Mouse (Mus musculus): ENCODE measurements at regions not wholly inside any gene's neighbourhood (a gene's known extent, or its start where the extent isn't known, plus 50 kb on each side); places are given as distances from the start of the nearest gene placed in this dataset.

DNA sequence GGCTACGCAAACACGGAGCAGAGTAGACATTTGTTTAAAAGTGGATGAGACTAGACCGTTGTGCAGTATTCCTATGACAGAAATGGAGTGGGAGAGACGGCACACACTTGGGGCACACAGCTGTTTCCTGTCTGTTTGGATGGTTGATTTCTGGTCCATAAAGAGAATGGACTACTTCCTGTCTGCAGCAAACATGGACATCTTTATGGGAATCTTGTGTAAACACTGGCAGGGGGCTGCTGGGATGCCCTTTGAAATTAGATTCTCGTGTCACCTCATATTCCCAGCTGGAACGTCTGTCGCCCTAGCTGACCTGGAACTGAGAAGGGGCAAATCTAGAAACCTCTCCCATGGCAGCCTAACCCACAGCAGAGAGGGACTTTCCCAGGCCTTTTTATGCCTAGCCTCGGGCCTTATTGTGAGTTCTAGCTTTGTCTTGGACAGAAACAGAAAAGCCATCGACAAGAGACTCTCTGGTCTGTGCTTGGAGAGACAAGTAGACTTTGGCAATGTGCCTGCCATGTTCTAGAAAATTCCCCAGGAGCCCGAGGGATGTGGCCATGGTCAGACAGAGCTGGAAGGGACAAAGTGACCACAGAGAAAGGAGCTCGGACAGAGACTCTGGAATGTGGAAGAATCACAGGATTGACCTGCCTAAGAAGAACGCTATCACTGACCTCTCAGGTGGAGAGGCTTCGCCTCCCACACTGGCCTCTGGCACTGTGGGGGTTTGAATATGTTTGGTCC is 107.5 kb downstream of the Mis18a start:
- Histone ChIP-seq H3K4me2 (ENCODE audit: low read depth) (no peak overlapping the region), H3K27me3 (ENCODE audit: control insufficient read depth, insufficient read depth, insufficient read length) (peaks cover 7% of the 10 kb centered on the region), H3K4me3 (no peak overlapping the region), H3ac (ENCODE audit: control insufficient read depth, insufficient read length) (no peak overlapping the region), H3K79me2 (ENCODE audit: control insufficient read depth, insufficient read depth) (no peaks in the 10 kb centered on the region), H3K36me3 (ENCODE audit: control insufficient read depth, insufficient read depth) (no peaks in the 10 kb centered on the region)
- TF ChIP-seq TCF12 (IDR thresholded peaks at IDR 0.05; ENCODE audit: insufficient read depth, poor library complexity, severe bottlenecking) (no peak), CEBPB (IDR thresholded peaks at IDR 0.05; ENCODE audit: insufficient read depth, poor library complexity, severe bottlenecking) (no peak), E2F4 (IDR thresholded peaks at IDR 0.05; ENCODE audit: insufficient read depth) (no peak), POLR2A (IDR thresholded peaks at IDR 0.05; ENCODE audit: insufficient read length, low read depth) (no peak), MAX (IDR thresholded peaks at IDR 0.05; ENCODE audit: low read depth) (no peak), REST (IDR thresholded peaks at IDR 0.05; ENCODE audit: insufficient read depth, insufficient read length) (no peak), SRF (IDR thresholded peaks at IDR 0.05; ENCODE audit: control insufficient read depth, insufficient read length, low read depth) (no peak), USF1 (IDR thresholded peaks at IDR 0.05; ENCODE audit: low read depth) (no peak), POLR2AphosphoS2 (IDR thresholded peaks at IDR 0.05; ENCODE audit: insufficient read length, low read depth) (no peak), MYOG (IDR thresholded peaks at IDR 0.05; ENCODE audit: control insufficient read depth in 1 of 3, insufficient read depth in 1 of 3, insufficient read length in 2 of 3, low read depth in 2 of 3) (no peak), MYOD1 (IDR thresholded peaks at IDR 0.05; ENCODE audit: control insufficient read depth in 1 of 3, insufficient read length in 2 of 3, low read depth in 2 of 3) (no peak), TCF3 (IDR thresholded peaks at IDR 0.05; ENCODE audit: insufficient read length, low read depth) (no peak)

DNA sequence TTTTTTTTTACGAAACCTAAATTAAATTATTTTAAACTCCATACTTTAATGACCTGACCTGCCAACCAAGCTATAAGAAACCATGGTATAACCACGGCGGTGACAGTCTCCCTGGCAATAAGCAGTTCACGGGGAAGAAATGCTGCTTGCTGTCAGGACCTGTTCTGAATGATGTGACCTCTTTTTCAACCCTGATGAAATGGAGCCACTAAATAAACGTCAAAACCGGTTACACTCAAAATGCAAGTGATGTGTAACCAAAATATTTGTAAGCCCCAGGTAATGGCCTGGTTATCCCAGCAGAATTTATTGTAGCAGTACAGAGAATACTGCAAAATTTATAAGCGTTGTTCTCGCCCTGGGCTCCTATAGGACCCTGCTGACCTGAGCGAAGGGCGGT is 111.4 kb downstream of the Mis18a start:
- Histone ChIP-seq H3K4me2 (ENCODE audit: low read depth) (no peak overlapping the region), H3K4me3 (no peak overlapping the region), H3ac (ENCODE audit: control insufficient read depth, insufficient read length) (no peak overlapping the region), H3K36me3 (ENCODE audit: control insufficient read depth, insufficient read depth) (no peaks in the 10 kb centered on the region), H3K27me3 (ENCODE audit: control insufficient read depth, insufficient read depth, insufficient read length) (peaks cover 7% of the 10 kb centered on the region), H3K79me2 (ENCODE audit: control insufficient read depth, insufficient read depth) (no peaks in the 10 kb centered on the region)
- no peak for TF ChIP-seq MYOG (IDR thresholded peaks at IDR 0.05; ENCODE audit: control insufficient read depth in 1 of 3, insufficient read depth in 1 of 3, insufficient read length in 2 of 3, low read depth in 2 of 3)
- no peak for TF ChIP-seq REST (IDR thresholded peaks at IDR 0.05; ENCODE audit: insufficient read depth, insufficient read length)
- no peak for TF ChIP-seq CEBPB (IDR thresholded peaks at IDR 0.05; ENCODE audit: insufficient read depth, poor library complexity, severe bottlenecking)
- no peak for TF ChIP-seq TCF12 (IDR thresholded peaks at IDR 0.05; ENCODE audit: insufficient read depth, poor library complexity, severe bottlenecking)
- no peak for TF ChIP-seq E2F4 (IDR thresholded peaks at IDR 0.05; ENCODE audit: insufficient read depth)
- no peak for TF ChIP-seq POLR2AphosphoS2 (IDR thresholded peaks at IDR 0.05; ENCODE audit: insufficient read length, low read depth)
- no peak for TF ChIP-seq SRF (IDR thresholded peaks at IDR 0.05; ENCODE audit: control insufficient read depth, insufficient read length, low read depth)
- no peak for TF ChIP-seq MYOD1 (IDR thresholded peaks at IDR 0.05; ENCODE audit: control insufficient read depth in 1 of 3, insufficient read length in 2 of 3, low read depth in 2 of 3)
- no peak for TF ChIP-seq MAX (IDR thresholded peaks at IDR 0.05; ENCODE audit: low read depth)
- no peak for TF ChIP-seq USF1 (IDR thresholded peaks at IDR 0.05; ENCODE audit: low read depth)

DNA sequence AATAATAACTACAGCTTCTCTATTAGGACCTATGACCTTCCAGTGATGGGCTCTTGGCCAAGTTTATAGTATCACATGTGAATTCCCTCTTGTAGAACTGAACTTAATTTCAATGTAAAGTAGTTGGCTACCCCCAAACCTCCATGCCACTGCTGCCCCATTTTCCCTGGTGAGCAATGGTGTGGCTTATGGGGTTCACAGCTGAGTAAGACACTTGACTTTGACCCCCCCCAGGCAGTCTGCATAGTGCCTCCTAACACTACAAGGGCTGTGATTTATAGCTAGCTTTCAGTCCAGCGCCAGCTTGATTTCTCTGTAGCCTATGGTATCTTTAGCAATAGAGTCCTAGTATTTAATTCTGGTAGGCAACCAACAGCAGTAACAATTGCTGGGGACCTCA is 113.1 kb downstream of the Mis18a start:
- H3K36me3 ChIP-seq (ENCODE audit: control insufficient read depth, insufficient read depth): no peaks in the 10 kb centered on the region
- no peak overlapping the region for H3K4me3 ChIP-seq
- no peak overlapping the region for H3ac ChIP-seq (ENCODE audit: control insufficient read depth, insufficient read length)
- TF ChIP-seq MYOD1 (IDR thresholded peaks at IDR 0.05; ENCODE audit: control insufficient read depth in 1 of 3, insufficient read length in 2 of 3, low read depth in 2 of 3) (no peak), CEBPB (IDR thresholded peaks at IDR 0.05; ENCODE audit: insufficient read depth, poor library complexity, severe bottlenecking) (no peak), SRF (IDR thresholded peaks at IDR 0.05; ENCODE audit: control insufficient read depth, insufficient read length, low read depth) (no peak), TCF3 (IDR thresholded peaks at IDR 0.05; ENCODE audit: insufficient read length, low read depth) (no peak), USF1 (IDR thresholded peaks at IDR 0.05; ENCODE audit: low read depth) (no peak), TCF12 (IDR thresholded peaks at IDR 0.05; ENCODE audit: insufficient read depth, poor library complexity, severe bottlenecking) (no peak), MYOG (IDR thresholded peaks at IDR 0.05; ENCODE audit: control insufficient read depth in 1 of 3, insufficient read depth in 1 of 3, insufficient read length in 2 of 3, low read depth in 2 of 3) (no peak), REST (IDR thresholded peaks at IDR 0.05; ENCODE audit: insufficient read depth, insufficient read length) (no peak), POLR2AphosphoS2 (IDR thresholded peaks at IDR 0.05; ENCODE audit: insufficient read length, low read depth) (no peak), POLR2A (IDR thresholded peaks at IDR 0.05; ENCODE audit: insufficient read length, low read depth) (no peak), E2F4 (IDR thresholded peaks at IDR 0.05; ENCODE audit: insufficient read depth) (no peak), MAX (IDR thresholded peaks at IDR 0.05; ENCODE audit: low read depth) (no peak)
- H3K27me3 ChIP-seq (ENCODE audit: control insufficient read depth, insufficient read depth, insufficient read length): peaks cover 7% of the 10 kb centered on the region
- H3K79me2 ChIP-seq (ENCODE audit: control insufficient read depth, insufficient read depth): no peaks in the 10 kb centered on the region
- no peak overlapping the region for H3K4me2 ChIP-seq (ENCODE audit: low read depth)

DNA sequence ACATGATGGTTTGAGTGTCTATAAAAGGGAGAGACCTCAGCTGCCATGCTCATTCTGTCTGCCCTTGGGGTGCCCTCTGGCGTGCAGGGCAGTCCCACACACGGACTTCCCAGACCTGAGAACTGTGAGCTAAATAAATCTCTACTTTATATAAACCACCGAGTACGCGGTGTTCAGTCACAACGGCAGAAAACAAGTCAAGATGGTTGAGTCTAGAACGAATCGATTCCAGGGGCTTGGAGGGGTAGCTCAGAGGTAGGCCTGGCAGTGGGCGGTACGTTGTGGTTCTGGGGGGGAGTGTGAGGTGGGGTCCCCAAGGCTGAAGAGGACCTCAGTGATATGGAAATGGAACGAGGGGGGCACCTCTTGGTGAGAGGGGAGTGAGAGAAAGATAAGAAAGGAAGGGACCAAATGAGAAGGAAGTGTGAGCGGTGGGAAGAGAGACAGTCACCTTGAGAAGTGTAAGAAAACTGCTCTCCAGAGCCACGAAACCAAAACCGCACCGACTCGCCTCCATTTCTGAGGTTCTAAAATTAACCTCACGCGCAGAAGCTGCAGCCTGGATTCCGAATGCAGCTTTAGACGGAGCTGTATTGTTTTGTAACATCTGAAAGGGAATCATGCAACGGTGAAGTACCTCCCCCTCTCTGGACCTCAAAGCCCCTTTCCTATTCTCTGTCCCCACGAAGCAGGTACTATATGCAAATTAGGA is 117.0 kb downstream of the Mis18a start:
- TF ChIP-seq TCF3 (IDR thresholded peaks at IDR 0.05; ENCODE audit: insufficient read length, low read depth): no peak
- TF ChIP-seq E2F4 (IDR thresholded peaks at IDR 0.05; ENCODE audit: insufficient read depth): no peak
- no peak for TF ChIP-seq POLR2AphosphoS2 (IDR thresholded peaks at IDR 0.05; ENCODE audit: insufficient read length, low read depth)
- TF ChIP-seq SRF (IDR thresholded peaks at IDR 0.05; ENCODE audit: control insufficient read depth, insufficient read length, low read depth): no peak
- TF ChIP-seq TCF12 (IDR thresholded peaks at IDR 0.05; ENCODE audit: insufficient read depth, poor library complexity, severe bottlenecking): no peak
- TF ChIP-seq CEBPB (IDR thresholded peaks at IDR 0.05; ENCODE audit: insufficient read depth, poor library complexity, severe bottlenecking): no peak
- TF ChIP-seq REST (IDR thresholded peaks at IDR 0.05; ENCODE audit: insufficient read depth, insufficient read length): no peak
- TF ChIP-seq MYOD1 (IDR thresholded peaks at IDR 0.05; ENCODE audit: control insufficient read depth in 1 of 3, insufficient read length in 2 of 3, low read depth in 2 of 3): no peak
- TF ChIP-seq MAX (IDR thresholded peaks at IDR 0.05; ENCODE audit: low read depth): no peak
- no peak for TF ChIP-seq USF1 (IDR thresholded peaks at IDR 0.05; ENCODE audit: low read depth)
- TF ChIP-seq MYOG (IDR thresholded peaks at IDR 0.05; ENCODE audit: control insufficient read depth in 1 of 3, insufficient read depth in 1 of 3, insufficient read length in 2 of 3, low read depth in 2 of 3): no peak
- TF ChIP-seq POLR2A (IDR thresholded peaks at IDR 0.05; ENCODE audit: insufficient read length, low read depth): no peak

More for the DNA sequence above, 117.0 kb downstream of the Mis18a start:
- Histone ChIP-seq H3K79me2 (ENCODE audit: control insufficient read depth, insufficient read depth) (no peaks in the 10 kb centered on the region), H3K4me2 (ENCODE audit: low read depth) (no peak overlapping the region), H3K27me3 (ENCODE audit: control insufficient read depth, insufficient read depth, insufficient read length) (no peaks in the 10 kb centered on the region), H3K4me3 (no peak overlapping the region), H3K36me3 (ENCODE audit: control insufficient read depth, insufficient read depth) (no peaks in the 10 kb centered on the region), H3ac (ENCODE audit: control insufficient read depth, insufficient read length) (no peak overlapping the region)

Data from myocyte (in vitro differentiated cells).